Mouse (Mus musculus) E14TG2a.4 (cell line): Measurements from ENCODE around the gene Pakap.

Experiments used
- CTCF ChIP-seq: conservative IDR thresholded peaks from 2 replicates; pipeline ENCODE4 v1.5.1; 2014; ENCODE audit warnings: low read length
- POU5F1 ChIP-seq: IDR thresholded peaks from 2 replicates; pipeline ENCODE4 v1.6.1; 2014; ENCODE audit warnings: low read length, borderline replicate concordance

GRCm38 (mm10) chr4:57697918-57698611 lies 130.1 kb downstream of the Pakap start:
- TF ChIP-seq CTCF (no peak), POU5F1 (no peak)
